Mouse (Mus musculus): ENCODE data around the gene E330017A01Rik. TPM values are rescaled to one million over a fixed set of nuclear protein-coding genes. Genes with fewer than 3 reads are reported as not detected.

Gene E330017A01Rik
- polyA plus RNA-seq, 1 experiment from 2014 or later: not detected

GRCm38 (mm10) chr16:58603831-58604230 lies 34.7 kb downstream of the E330017A01Rik start:
- no peak for ATAC-seq (replicated peaks; ENCODE audit: low FRiP score, low TSS enrichment, low read depth)
- Histone ChIP-seq H3K27me3 (replicated peaks; ENCODE audit: control insufficient read depth, insufficient read depth, low read length) (no peaks in the 10 kb centered on the region), H3K9me3 (ENCODE audit: control insufficient read depth, low read length) (no peaks in the 10 kb centered on the region), H3K9ac (ENCODE audit: low read length) (no peak overlapping the region), H3K27ac (ENCODE audit: low read depth) (no peak overlapping the region), H3K4me3 (ENCODE audit: low read depth, low read length) (no peak overlapping the region), H3K4me1 (replicated peaks; ENCODE audit: control insufficient read depth, insufficient read depth, low read length) (no peaks in the 10 kb centered on the region), H3K36me3 (ENCODE audit: control insufficient read depth, insufficient read depth, low read length) (no peaks in the 10 kb centered on the region), H3K4me2 (ENCODE audit: low read length) (no peak overlapping the region)
- no peak for DNase-seq (ENCODE audit: low spot score)
- WGBS: 80% methylated on average over 2 of the region's 2 CpGs

GRCm38 (mm10) chr16:58600846-58601245 lies 37.7 kb downstream of the E330017A01Rik start:
- Histone ChIP-seq H3K27me3 (replicated peaks; ENCODE audit: control insufficient read depth, insufficient read depth, low read length) (no peaks in the 10 kb centered on the region), H3K27ac (ENCODE audit: low read depth) (no peak overlapping the region), H3K36me3 (ENCODE audit: control insufficient read depth, insufficient read depth, low read length) (no peaks in the 10 kb centered on the region), H3K4me1 (replicated peaks; ENCODE audit: control insufficient read depth, insufficient read depth, low read length) (no peaks in the 10 kb centered on the region), H3K9me3 (ENCODE audit: control insufficient read depth, low read length) (no peaks in the 10 kb centered on the region), H3K9ac (ENCODE audit: low read length) (no peak overlapping the region), H3K4me3 (ENCODE audit: low read depth, low read length) (no peak overlapping the region), H3K4me2 (ENCODE audit: low read length) (no peak overlapping the region)
- 88% methylated on average over 6 of the region's 6 CpGs for WGBS
- ATAC-seq (replicated peaks; ENCODE audit: low FRiP score, low TSS enrichment, low read depth) (no peak), DNase-seq (ENCODE audit: low spot score) (no peak)

- 69% methylated on average over 3 of the region's 3 CpGs for WGBS
- Histone ChIP-seq H3K9me3 (ENCODE audit: control insufficient read depth, low read length) (0 out of 2 replicates have a peak, but pooled peaks cover 3% of the 10 kb centered on the region), H3K27ac (ENCODE audit: low read depth) (no peak overlapping the region), H3K9ac (ENCODE audit: low read length) (no peak overlapping the region), H3K36me3 (ENCODE audit: control insufficient read depth, insufficient read depth, low read length) (no peaks in the 10 kb centered on the region), H3K4me1 (replicated peaks; ENCODE audit: control insufficient read depth, insufficient read depth, low read length) (no peaks in the 10 kb centered on the region), H3K27me3 (replicated peaks; ENCODE audit: control insufficient read depth, insufficient read depth, low read length) (no peaks in the 10 kb centered on the region), H3K4me3 (ENCODE audit: low read depth, low read length) (no peak overlapping the region), H3K4me2 (ENCODE audit: low read length) (no peak overlapping the region)
- DNase-seq (ENCODE audit: low spot score): no peak
- ATAC-seq (replicated peaks; ENCODE audit: low FRiP score, low TSS enrichment, low read depth): no peak
These were observed 47.2 kb downstream of the E330017A01Rik start for GRCm38 (mm10) chr16:58591299-58591698.

- H3K4me2 ChIP-seq (ENCODE audit: low read length): no peak overlapping the region
- H3K9ac ChIP-seq (ENCODE audit: low read length): no peak overlapping the region
- H3K9me3 ChIP-seq (ENCODE audit: control insufficient read depth, low read length): 0 out of 2 replicates have a peak, but pooled peaks cover 3% of the 10 kb centered on the region
- no peaks in the 10 kb centered on the region for H3K4me1 ChIP-seq (replicated peaks; ENCODE audit: control insufficient read depth, insufficient read depth, low read length)
- no peak overlapping the region for H3K27ac ChIP-seq (ENCODE audit: low read depth)
- H3K36me3 ChIP-seq (ENCODE audit: control insufficient read depth, insufficient read depth, low read length): no peaks in the 10 kb centered on the region
- no peaks in the 10 kb centered on the region for H3K27me3 ChIP-seq (replicated peaks; ENCODE audit: control insufficient read depth, insufficient read depth, low read length)
- no peak overlapping the region for H3K4me3 ChIP-seq (ENCODE audit: low read depth, low read length)
- ATAC-seq (replicated peaks; ENCODE audit: low FRiP score, low TSS enrichment, low read depth) (no peak), DNase-seq (ENCODE audit: low spot score) (no peak)
These were observed 49.1 kb downstream of the E330017A01Rik start for GRCm38 (mm10) chr16:58589444-58589843.

Other genes starting within 250 kb of the E330017A01Rik start
- gene Dcbld2, start 230.3 kb downstream of the E330017A01Rik start, polyA plus RNA-seq (2014; fragmentation: Nextera tagmentation; extraction: Ambion mirVana): 9.2 and 9.8 TPM in 2 replicates
- 11.2 and 15.0 TPM in 2 replicates for gene St3gal6, start 114.5 kb downstream of the E330017A01Rik start, polyA plus RNA-seq (2014; fragmentation: Nextera tagmentation; extraction: Ambion mirVana)
- gene Gm813, start 21.8 kb downstream of the E330017A01Rik start, polyA plus RNA-seq (2014; fragmentation: Nextera tagmentation; extraction: Ambion mirVana): not detected in 2 replicates
- 29.5 and 32.4 TPM in 2 replicates for gene Cpox, start 31.6 kb upstream of the E330017A01Rik start, polyA plus RNA-seq (2014; fragmentation: Nextera tagmentation; extraction: Ambion mirVana)
- 0.12 TPM in 1 of 2 replicates, not detected in the other for gene Gpr15, start 80.3 kb upstream of the E330017A01Rik start, polyA plus RNA-seq (2014; fragmentation: Nextera tagmentation; extraction: Ambion mirVana)
- gene Cldnd1, start 89.2 kb upstream of the E330017A01Rik start, polyA plus RNA-seq (2014; fragmentation: Nextera tagmentation; extraction: Ambion mirVana): 108 and 123 TPM in 2 replicates
- not detected in 2 replicates for gene Olfr172, start 124.4 kb upstream of the E330017A01Rik start, polyA plus RNA-seq (2014; fragmentation: Nextera tagmentation; extraction: Ambion mirVana)
- not detected in 2 replicates for gene Olfr173, start 161.5 kb upstream of the E330017A01Rik start, polyA plus RNA-seq (2014; fragmentation: Nextera tagmentation; extraction: Ambion mirVana)
- gene Olfr175-ps1, start 188.0 kb upstream of the E330017A01Rik start, polyA plus RNA-seq (2014; fragmentation: Nextera tagmentation; extraction: Ambion mirVana): not detected in 2 replicates
- not detected in 2 replicates for gene Olfr177, start 236.0 kb upstream of the E330017A01Rik start, polyA plus RNA-seq (2014; fragmentation: Nextera tagmentation; extraction: Ambion mirVana)

Data from intestine, embryonic 14.5 days (tissue).